Mouse (Mus musculus) heart, embryonic 15.5 days (tissue): ENCODE results near the gene Mgp. TPM values are rescaled to one million over a fixed set of nuclear protein-coding genes. Genes with fewer than 3 reads are reported as not detected.

ENCODE experiments used
- ATAC-seq: fragments of 200-750 bp; cut with Nextera tagmentation; replicated peaks from 2 replicates; pipeline ENCODE4 v1.8.0; 2017; ENCODE audit warnings: low read depth, moderate TSS enrichment; ENCODE audit not compliant: insufficient number of reproducible peaks, insufficient read depth, low FRiP score
- H3K27ac ChIP-seq: fragments of 300-500 bp; sonication (generic); 2 replicates; pipeline ENCODE4 v1.5.1; 2015; ENCODE audit warnings: mild to moderate bottlenecking, inconsistent platforms
- H3K27me3 ChIP-seq: fragments of 300-500 bp; sonication (generic); 2 replicates; pipeline ENCODE4 v1.6.1; 2015; ENCODE audit warnings: inconsistent platforms
- H3K36me3 ChIP-seq: fragments of 300-500 bp; sonication (generic); 2 replicates; pipeline ENCODE4 v1.6.1; 2015; ENCODE audit warnings: mild to moderate bottlenecking, inconsistent platforms
- H3K4me1 ChIP-seq: fragments of 300-500 bp; sonication (generic); replicated peaks from 2 replicates; pipeline ENCODE4 v1.6.1; 2015; ENCODE audit warnings: inconsistent platforms
- H3K4me2 ChIP-seq: fragments of 300-500 bp; sonication (generic); 2 replicates; pipeline ENCODE4 v1.6.1; 2015; ENCODE audit warnings: inconsistent platforms, mild to moderate bottlenecking, moderate library complexity
- H3K4me3 ChIP-seq: fragments of 300-500 bp; sonication (generic); 2 replicates; pipeline ENCODE4 v1.5.1; 2015; ENCODE audit warnings: mild to moderate bottlenecking, inconsistent platforms
- H3K9ac ChIP-seq: fragments of 300-500 bp; sonication (generic); 2 replicates; pipeline ENCODE4 v1.6.1; 2015; ENCODE audit warnings: mild to moderate bottlenecking, inconsistent platforms
- H3K9me3 ChIP-seq: fragments of 300-500 bp; sonication (generic); replicated peaks from 2 replicates; pipeline ENCODE4 v1.6.1; 2016; ENCODE audit warnings: inconsistent platforms
- WGBS: fragments of 180-500 bp; shearing (Covaris S2); methylation state at CpG from one replicate; pipeline ENCODE4 v1.1.7; 2015; ENCODE audit warnings: mixed read lengths; 5-methylcytosine and 5-hydroxymethylcytosine counted together
- polyA plus RNA-seq: library from polyadenylated mRNA; unstranded; fragments of >200 nt; fragmentation: Nextera tagmentation; extraction: Ambion mirVana; gene quantifications from 2 replicates; pipeline ENCODE4 v1.2.1, GENCODE M21; 2015

Mgp gene
- polyA plus RNA-seq, 1 experiment from 2014 or later = 595 TPM

GRCm38 (mm10) chr6:136913384-136914126 is 37.9 kb upstream of the Mgp start:
- Histone ChIP-seq H3K4me1 (peaks cover 19% of the 10 kb centered on the region), H3K9me3 (no peaks in the 10 kb centered on the region), H3K27me3 (no peaks in the 10 kb centered on the region), H3K4me3 (peak overlapping the region; percentile 11; the same call in 1 of the 2 replicates), H3K27ac (peak overlapping the region; percentile 6; the same call in 1 of the 2 replicates), H3K36me3 (no peaks in the 10 kb centered on the region), H3K4me2 (peak overlapping the region; percentile 46), H3K9ac (no peak overlapping the region)
- ATAC-seq = no peak; the same call in 1 of the 2 replicates
- WGBS = 24% methylated on average over 18 of the region's 18 CpGs

GRCm38 (mm10) chr6:136912751-136913265 is 37.2 kb upstream of the Mgp start:
- ATAC-seq = no peak
- Histone ChIP-seq H3K9me3 (no peaks in the 10 kb centered on the region), H3K4me1 (peaks cover 19% of the 10 kb centered on the region), H3K27me3 (no peaks in the 10 kb centered on the region), H3K36me3 (no peaks in the 10 kb centered on the region), H3K4me2 (no peak overlapping the region), H3K4me3 (no peak overlapping the region), H3K9ac (no peak overlapping the region), H3K27ac (no peak overlapping the region)
- 82% methylated on average over 1 of the region's 2 CpGs for WGBS

GRCm38 (mm10) chr6:136910247-136910890 is 34.7 kb upstream of the Mgp start:
- no peak overlapping the region for H3K9ac ChIP-seq
- no peak overlapping the region for H3K4me3 ChIP-seq
- peaks cover 22% of the 10 kb centered on the region for H3K4me1 ChIP-seq
- H3K27me3 ChIP-seq = no peaks in the 10 kb centered on the region
- peak overlapping the region; percentile 29; the same call in 1 of the 2 replicates for H3K27ac ChIP-seq
- 53% methylated on average over 9 of the region's 9 CpGs for WGBS
- H3K4me2 ChIP-seq = no peak overlapping the region
- no peak for ATAC-seq
- H3K36me3 ChIP-seq = no peaks in the 10 kb centered on the region
- H3K9me3 ChIP-seq = no peaks in the 10 kb centered on the region

- H3K4me3 ChIP-seq = no peak overlapping the region
- H3K4me1 ChIP-seq = peaks cover 15% of the 10 kb centered on the region
- no peak overlapping the region for H3K9ac ChIP-seq
- no peak overlapping the region for H3K27ac ChIP-seq
- ATAC-seq = no peak
- H3K27me3 ChIP-seq = no peaks in the 10 kb centered on the region
- H3K36me3 ChIP-seq = no peaks in the 10 kb centered on the region
- no peaks in the 10 kb centered on the region for H3K9me3 ChIP-seq
- no peak overlapping the region for H3K4me2 ChIP-seq
- 74% methylated on average over 10 of the region's 10 CpGs for WGBS
Measured at GRCm38 (mm10) chr6:136906937-136907293, 31.3 kb upstream of the Mgp start.

GRCm38 (mm10) chr6:136906283-136906936 is 30.8 kb upstream of the Mgp start:
- Histone ChIP-seq H3K9ac (no peak overlapping the region), H3K9me3 (no peaks in the 10 kb centered on the region), H3K4me2 (no peak overlapping the region), H3K4me1 (peaks cover 15% of the 10 kb centered on the region), H3K4me3 (no peak overlapping the region), H3K36me3 (no peaks in the 10 kb centered on the region), H3K27ac (no peak overlapping the region), H3K27me3 (no peaks in the 10 kb centered on the region)
- WGBS = 69% methylated on average over 19 of the region's 19 CpGs
- ATAC-seq = no peak; the same call in 1 of the 2 replicates

- H3K36me3 ChIP-seq = no peaks in the 10 kb centered on the region
- 0 out of 2 replicates have a peak, but pooled peaks cover 6% of the 10 kb centered on the region for H3K4me1 ChIP-seq
- no peak for ATAC-seq
- H3K9ac ChIP-seq = no peak overlapping the region
- 62% methylated on average over 8 of the region's 8 CpGs for WGBS
- H3K4me2 ChIP-seq = no peak overlapping the region
- no peak overlapping the region for H3K27ac ChIP-seq
- H3K4me3 ChIP-seq = no peak overlapping the region
- no peaks in the 10 kb centered on the region for H3K9me3 ChIP-seq
- H3K27me3 ChIP-seq = no peaks in the 10 kb centered on the region
Measured at GRCm38 (mm10) chr6:136903885-136904470, 28.4 kb upstream of the Mgp start.

- no peaks in the 10 kb centered on the region for H3K9me3 ChIP-seq
- 79% methylated on average over 9 of the region's 9 CpGs for WGBS
- H3K27me3 ChIP-seq = no peaks in the 10 kb centered on the region
- no peak overlapping the region for H3K27ac ChIP-seq
- ATAC-seq = no peak
- H3K9ac ChIP-seq = no peak overlapping the region
- H3K4me3 ChIP-seq = no peak overlapping the region
- H3K4me1 ChIP-seq = peaks cover 16% of the 10 kb centered on the region
- H3K4me2 ChIP-seq = no peak overlapping the region
- H3K36me3 ChIP-seq = no peaks in the 10 kb centered on the region
Measured at GRCm38 (mm10) chr6:136902527-136902926, 26.9 kb upstream of the Mgp start.

- Histone ChIP-seq H3K4me3 (no peak overlapping the region), H3K4me2 (no peak overlapping the region), H3K27me3 (no peaks in the 10 kb centered on the region), H3K4me1 (peaks cover 16% of the 10 kb centered on the region), H3K36me3 (no peaks in the 10 kb centered on the region), H3K9ac (no peak overlapping the region), H3K9me3 (no peaks in the 10 kb centered on the region), H3K27ac (no peak overlapping the region)
- WGBS = 72% methylated on average over 2 of the region's 2 CpGs
- no peak for ATAC-seq
Measured at GRCm38 (mm10) chr6:136901010-136901409, 25.4 kb upstream of the Mgp start.

GRCm38 (mm10) chr6:136900369-136901009 is 24.9 kb upstream of the Mgp start:
- no peak for ATAC-seq
- Histone ChIP-seq H3K4me2 (no peak overlapping the region), H3K27ac (no peak overlapping the region), H3K9me3 (no peaks in the 10 kb centered on the region), H3K27me3 (no peaks in the 10 kb centered on the region), H3K36me3 (no peaks in the 10 kb centered on the region), H3K4me3 (no peak overlapping the region), H3K4me1 (peaks cover 16% of the 10 kb centered on the region), H3K9ac (no peak overlapping the region)
- WGBS = 46% methylated on average over 4 of the region's 4 CpGs

GRCm38 (mm10) chr6:136898954-136899353 is 23.3 kb upstream of the Mgp start:
- Histone ChIP-seq H3K36me3 (no peaks in the 10 kb centered on the region), H3K4me2 (no peak overlapping the region), H3K27me3 (no peaks in the 10 kb centered on the region), H3K27ac (peak overlapping the region; percentile 63), H3K9me3 (no peaks in the 10 kb centered on the region), H3K4me1 (peaks cover 19% of the 10 kb centered on the region), H3K4me3 (no peak overlapping the region), H3K9ac (no peak overlapping the region)
- no peak for ATAC-seq
- WGBS = 67% methylated on average over 2 of the region's 2 CpGs

- no peaks in the 10 kb centered on the region for H3K27me3 ChIP-seq
- no peak overlapping the region for H3K4me2 ChIP-seq
- H3K9ac ChIP-seq = no peak overlapping the region
- H3K27ac ChIP-seq = peak overlapping the region; percentile 63
- H3K4me1 ChIP-seq = peaks cover 19% of the 10 kb centered on the region
- WGBS = 16% methylated on average over 4 of the region's 4 CpGs
- peak; percentile 62; the same call in 1 of the 2 replicates for ATAC-seq
- H3K36me3 ChIP-seq = no peaks in the 10 kb centered on the region
- H3K9me3 ChIP-seq = no peaks in the 10 kb centered on the region
- no peak overlapping the region for H3K4me3 ChIP-seq
Measured at GRCm38 (mm10) chr6:136898222-136898621, 22.6 kb upstream of the Mgp start.
